Mouse (Mus musculus) induced T-regulatory cell, adult 2 months (primary cell): ENCODE measurements around the gene Alpl.

Experiments
- DNase-seq: peaks from one replicate; pipeline ENCODE4 v3.0.0-alpha.2; 2012; ENCODE audit warnings: low read depth

Alpl gene

DNA sequence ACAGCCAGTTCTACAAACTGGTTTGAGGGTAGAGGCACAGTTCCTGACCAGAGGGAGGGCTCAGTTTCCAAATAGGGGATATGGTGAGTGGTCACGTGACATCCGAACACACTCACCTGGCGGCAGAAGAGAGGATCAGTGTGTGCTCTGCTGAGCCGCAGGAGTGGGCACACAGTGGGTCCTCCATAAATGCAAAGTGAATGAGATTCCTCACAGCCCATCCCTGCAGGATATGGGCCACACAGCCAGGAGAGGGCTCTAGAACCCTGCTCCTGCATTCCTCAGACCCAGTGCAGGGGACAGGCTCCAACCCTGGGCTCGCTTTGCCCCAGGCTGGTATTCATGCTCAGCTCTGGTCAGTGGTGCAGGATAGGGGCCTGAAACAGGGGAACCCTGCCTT, 62.7 kb downstream of the Alpl start:
- DNase-seq, result no peak

DNA sequence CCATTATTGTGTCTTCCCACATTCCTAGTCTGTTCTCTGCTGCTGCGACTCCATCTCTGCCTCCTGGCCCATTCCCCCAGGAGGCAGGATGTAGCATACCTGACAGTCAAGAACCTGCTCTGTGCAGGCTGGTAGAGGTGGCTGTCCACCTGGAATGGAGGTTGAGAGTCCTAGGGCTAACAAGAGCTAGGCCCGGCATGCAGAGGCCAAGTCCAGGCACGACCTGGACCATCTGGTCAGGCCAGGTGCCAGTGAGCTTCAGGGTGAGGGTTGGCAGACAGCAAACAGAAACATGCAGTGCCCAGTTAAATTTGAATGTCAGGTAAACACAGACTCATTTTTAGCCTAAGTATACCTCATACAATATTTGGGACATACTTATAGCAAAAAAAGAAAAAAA, 63.2 kb downstream of the Alpl start:
- DNase-seq, result no peak

DNA sequence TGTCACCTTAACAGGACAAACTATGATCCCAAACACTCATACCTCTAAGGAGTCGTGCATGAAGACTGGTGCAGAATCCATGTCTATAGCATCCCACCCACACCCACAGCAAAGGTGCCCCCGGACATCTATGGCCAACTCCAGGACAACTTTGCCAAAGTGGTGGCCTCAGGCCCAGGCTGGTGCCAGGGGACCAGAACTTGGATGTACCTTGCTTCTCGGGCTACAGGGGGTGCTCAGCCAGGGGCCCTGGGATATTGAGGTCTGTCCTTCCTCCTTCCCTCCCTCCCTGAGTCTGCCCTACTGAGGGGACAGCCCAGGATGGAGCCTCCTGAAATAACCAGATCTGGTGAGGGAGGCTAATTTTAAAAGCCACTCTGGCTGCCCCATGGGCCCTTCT, 63.8 kb downstream of the Alpl start:
- DNase-seq, result no peak

DNA sequence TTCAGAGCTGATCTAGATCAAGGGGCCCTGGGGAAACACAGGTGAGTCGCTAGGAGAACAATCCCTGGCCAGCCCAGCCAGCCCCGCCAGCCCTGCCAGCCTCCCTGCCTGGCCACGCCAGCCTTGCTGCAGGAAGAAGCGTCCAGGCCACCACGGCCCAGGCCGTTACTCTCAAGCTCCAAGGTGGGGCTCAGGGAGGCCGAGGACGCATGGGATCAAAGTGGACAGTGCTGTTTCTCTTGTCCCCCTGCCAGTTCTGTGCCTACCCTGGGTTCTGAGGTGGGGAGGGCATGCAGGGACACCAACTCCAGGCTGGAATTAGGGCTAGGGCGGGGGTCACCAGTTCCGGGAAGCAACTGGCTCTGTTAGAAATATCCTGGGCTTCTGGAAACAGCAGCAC, 64.3 kb downstream of the Alpl start:
- DNase-seq, result no peak

DNA sequence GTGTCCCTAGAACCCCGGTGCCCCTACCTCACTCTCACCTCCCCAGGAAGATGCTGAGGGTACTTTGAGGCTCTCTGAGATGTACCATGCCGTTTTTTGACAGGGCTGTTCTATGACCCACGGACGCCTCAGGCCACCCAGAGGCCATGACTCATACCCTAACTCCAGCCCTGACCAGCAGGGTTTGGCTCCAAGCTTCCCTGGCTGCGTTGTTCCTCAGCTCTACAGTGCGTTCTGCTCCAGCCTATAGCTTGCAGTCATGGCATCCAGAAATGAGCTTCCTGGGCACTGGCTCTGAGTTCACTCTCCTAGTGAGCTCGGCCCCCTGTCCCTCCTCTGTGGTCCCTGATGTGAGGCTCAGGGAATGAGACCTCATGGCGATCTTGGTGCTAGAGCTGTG, 65.4 kb downstream of the Alpl start:
- DNase-seq, result no peak

DNA sequence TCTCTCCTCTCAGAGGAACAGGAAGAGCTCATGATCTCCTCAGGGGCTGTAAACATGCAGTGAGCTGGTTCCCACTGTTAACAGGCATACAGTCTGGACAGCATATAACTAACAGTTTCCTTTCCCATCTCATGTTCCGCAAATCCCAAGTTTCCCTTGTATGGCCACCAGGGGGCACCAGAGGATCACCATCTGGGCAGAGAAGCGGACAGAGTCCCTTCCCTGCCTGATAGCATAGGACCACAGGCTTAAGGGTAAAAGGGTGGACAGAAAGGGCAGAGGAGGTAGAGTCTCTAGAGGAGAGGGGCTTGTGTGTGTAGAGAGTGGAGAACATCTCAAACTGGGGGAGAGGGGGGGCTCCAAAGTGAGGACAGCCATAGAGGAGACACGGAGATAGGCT, 66.0 kb downstream of the Alpl start:
- DNase-seq, result peak; percentile 80

DNA sequence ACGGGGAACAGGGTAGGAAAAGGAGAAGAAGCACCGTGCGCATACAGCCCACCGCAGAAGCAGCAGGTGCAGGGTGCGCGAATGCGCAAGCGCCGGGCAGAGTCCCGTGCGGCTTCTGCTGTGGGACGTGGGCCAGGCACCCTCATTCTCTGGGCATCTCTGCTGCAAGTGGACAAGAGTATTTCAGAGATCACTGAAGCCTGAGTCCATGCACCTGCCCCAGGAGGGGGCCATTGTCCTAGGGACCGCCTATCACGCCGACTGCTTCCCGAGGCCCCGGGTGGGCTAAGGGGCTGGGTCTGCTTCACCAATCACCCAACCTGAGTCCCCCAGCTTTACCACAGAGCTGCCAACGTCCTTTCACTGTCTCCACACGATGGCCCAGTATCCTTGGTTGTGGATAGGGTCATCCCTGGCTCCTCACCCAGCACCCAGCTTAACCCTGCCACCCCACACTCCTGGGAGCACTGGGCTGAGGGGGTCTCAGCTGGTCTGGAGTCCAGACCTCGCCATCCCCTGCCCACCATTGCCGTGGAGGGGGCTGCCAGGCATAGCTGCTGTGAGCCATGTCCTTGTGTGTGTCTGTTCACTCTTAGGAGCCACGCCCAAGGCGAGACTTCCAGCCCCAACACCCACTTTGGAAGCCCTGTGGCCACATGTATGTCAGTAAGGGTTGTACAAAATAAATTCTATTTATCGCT, 66.9 kb downstream of the Alpl start:
- DNase-seq, result no peak

DNA sequence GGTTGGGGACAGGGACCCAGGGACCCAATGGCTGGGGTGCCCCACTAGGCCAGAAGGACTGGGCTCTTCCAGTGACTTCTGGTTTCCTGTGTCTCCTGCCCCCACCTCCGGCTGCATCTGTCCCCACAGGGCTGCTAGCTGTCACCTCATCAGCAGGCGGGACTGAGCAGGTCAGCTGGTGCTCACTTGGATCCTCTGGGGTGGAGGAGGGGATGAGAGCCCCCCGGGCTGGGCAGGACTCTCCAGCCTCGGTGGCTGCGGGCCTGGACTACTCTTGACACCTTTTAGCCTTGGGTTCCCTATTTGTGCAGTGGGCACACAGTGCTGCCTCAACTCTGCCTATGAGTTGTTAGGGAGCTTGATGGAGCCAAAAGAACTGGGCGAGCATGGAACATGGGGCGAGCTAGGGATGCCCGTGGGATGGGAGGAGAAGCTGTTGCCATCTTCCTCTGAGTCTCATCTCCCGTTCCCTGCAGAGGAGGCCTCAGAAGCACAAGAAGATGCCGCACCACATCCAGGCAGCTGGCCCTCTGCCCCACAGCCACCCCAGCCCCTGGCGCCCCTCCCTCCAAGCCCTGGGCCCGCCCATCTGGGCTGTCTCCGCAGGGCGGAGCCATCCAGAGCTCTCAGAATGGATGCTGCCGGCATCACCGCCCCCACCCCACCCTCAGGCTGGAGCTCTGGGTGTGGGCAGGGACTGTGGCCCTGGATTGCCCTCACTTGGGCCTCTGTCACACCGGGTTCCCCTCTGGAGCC, 67.6 kb downstream of the Alpl start:
- peak; percentile 23 for DNase-seq

DNA sequence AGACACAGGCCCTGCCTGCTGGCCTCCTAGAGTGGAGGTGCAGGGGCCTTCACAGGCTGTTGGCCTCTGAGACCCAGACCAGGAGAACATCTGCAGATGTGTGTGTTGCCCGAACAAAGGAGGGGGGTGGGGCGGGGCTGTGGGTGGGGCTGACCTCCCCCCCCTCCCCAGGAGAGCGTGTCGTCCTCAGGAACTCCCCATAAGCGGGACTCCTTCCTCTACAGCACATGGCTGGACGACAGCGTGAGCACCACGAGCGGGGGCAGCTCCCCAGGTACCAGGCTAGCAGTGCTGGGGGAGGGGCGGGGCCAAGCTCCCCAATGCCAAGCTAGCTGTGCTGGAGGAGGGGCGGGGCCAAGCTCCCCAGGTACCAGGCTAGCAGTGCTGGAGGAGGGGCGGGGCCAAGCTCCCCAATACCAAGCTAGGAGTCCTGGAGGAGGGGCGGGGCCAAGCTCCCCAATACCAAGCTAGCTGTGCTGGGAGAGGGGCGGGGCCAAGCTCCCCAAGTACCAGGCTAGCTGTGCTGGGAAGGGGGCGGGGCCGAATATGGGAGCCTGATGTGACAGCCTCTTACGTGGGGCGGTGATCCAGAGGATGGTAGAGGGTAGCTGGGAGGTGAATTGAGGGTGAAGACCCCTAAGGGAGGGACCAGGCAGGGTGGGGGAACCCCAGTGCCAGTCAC, 68.5 kb downstream of the Alpl start:
- DNase-seq, result peak; percentile 54

DNA sequence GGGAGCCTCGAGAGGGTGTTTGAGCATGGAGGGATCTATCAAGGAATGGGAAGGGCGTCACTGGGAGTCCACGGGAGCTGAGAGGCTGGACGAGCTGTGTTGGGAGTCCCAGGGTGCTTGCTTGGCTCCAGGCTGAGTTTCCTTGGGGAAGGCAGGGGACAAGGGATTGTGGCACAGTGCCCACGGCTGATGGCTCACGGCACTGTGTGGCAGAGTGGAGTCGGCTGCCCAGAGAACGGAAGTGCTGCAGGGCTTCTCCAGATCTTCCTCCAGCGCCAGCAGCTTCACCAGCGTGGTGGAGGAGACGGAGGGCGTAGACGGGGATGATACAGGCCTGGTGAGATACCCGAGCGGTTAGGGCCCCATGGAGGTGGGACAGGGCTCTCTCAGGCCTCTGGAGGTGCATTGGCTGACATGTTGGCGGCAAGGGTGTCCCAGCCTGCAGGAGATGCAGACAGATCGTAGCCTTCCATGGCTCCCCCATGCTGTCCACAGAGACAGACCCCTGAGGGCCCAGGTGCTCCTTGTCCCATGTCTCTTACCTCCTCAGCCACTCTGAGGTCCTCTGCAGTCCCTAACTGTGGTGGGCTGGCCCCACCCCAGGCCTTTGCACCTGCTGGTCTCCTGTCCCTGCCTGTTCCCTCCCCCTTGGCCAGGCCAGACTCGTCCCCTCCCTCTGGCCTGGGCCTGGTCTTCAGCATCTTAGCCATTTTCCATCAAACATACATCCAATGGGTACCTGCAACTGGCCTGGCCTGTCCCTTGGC, 69.3 kb downstream of the Alpl start:
- no peak for DNase-seq

DNA sequence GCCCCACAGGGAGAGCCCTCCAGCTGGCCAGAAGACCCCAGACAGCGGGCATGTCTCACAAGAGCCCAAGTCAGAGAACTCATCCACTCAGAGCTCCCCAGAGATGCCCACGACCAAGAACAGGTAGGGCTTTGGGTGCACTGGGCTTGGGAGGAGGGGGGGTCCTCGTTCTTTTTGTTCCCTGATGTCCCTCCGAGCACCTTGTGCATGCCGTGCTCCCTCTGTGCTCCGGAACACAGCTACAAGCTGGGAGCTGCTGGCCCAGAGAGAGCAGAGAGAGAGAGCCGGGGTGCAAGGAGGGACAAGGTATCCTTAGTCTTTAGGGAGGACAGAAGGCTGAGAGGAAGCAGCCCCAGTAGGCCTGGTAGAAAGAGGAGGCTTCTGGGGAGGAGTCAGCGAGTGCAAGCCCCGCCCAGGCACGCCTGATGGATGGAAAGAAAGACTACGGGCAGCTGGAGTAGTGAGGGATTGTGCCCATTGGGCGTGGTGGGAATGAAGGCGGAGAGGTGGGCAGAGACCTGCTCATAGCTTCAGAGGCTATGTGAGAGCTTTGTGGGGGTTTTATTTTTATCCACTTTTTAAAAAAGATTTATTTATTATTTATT, 70.5 kb downstream of the Alpl start:
- DNase-seq, result no peak

DNA sequence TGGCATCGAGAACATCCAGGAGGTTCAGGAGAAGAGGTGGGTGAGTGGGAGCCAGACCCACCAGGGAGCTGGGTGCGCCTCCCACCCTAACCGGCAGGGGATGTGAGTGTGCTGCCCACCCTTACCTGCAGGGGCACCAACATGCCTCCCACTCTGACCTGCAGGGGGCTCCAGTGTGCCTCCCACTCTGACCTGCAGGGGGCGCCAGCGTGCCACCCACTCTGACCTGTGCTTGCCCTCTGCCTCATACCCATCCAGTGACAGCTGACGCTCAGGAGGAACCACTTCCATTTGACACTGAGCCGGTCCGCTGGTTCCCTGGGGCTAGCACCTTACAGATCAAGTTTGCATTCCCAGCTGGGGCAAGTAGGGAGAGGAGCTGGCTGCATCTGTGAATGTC, 71.4 kb downstream of the Alpl start:
- DNase-seq, result peak; percentile 71

DNA sequence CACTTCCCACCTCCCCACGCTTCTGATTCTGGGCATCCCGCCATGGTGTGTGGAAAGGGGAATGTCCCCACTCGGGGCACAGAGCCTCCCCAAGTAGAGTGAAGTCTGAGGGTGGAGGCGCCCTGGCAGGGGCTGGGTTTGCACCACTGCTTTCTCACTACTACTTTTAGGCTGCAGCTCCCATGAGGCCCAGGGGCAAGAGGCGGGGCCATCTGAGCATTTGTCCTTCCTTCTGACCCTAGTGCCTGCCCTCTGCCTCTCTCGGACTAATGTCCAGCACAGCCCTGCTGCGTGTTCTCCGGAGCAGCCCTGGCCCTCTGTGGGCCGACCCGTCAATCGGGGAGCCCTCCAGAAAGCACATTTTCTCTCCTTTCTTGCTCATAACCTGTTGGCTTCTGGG, 72.0 kb downstream of the Alpl start:
- DNase-seq, result peak; percentile 33

DNA sequence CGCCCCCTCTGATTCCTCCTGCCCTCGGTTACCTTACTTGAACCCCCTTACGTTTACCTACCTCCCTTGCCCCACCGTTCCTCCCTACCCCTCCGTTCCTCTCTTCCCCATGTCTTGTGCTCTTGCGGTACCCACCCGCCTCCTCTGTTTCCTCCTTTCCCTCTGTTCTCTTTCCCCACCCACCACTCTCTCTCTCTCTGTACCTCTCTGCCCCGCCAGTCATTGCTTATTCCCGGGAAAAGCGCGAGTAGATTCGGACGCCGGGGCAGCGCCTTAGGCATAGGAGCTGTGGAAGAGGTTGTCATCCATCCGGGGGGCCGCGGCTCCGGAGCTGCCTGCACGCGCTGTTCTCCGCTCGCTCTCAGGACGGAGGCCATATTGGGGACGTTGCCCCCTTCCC, 72.7 kb downstream of the Alpl start:
- DNase-seq, result peak; percentile 13

DNA sequence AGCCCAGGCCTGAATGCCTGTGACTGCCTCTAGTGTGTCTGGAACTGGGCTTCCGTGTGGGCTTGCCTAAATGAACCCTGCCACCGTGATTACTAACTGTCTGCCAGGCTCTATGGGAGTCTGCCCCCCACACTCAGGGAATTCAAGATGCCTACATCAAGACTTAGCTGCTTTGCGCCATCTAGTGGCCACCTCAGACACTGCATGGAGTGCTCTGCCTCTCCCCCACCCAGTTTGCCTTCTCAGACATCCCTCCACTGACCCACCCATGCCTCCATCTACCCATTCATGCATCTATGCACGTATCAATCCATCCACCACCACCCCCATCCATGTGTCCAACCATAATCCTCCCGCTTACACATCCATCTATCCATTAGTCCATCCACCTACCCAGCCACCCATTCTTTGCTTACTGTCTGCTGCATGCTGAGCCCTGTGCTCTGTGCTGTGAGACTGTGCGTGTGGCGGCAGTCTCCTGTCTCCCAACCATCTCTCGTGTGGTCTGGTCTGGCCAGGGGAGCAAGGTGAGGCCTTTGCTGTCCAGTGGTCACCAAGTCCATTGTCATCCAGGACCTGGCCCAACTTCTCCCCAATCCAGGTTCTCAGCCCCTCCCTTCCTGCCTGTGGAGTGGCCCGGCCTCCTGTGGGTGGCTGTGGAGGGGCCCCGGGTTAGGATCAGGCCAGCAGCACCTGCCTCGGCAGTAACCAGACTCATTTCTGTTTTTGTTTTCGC, 73.3 kb downstream of the Alpl start:
- peak; percentile 81 for DNase-seq

DNA sequence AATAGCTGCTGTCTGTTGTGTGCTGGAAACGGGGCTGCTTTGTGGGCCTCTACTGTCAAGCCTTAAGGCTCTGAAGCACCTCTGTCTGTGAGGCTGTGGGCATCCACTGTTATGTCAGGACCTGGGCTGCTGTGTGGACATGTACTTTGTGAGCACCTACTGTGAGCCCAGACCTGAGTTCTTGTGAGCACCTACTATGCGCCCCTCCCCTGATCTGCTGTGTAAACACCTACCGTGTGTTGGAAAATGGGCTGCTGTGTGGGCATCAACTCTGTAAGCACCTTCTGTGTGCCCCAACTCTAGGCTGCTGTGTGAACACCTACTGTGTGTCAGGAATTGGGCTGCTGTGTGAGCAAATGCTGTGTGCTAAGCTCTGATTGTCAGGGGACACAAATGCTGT, 74.0 kb downstream of the Alpl start:
- DNase-seq, result no peak

DNA sequence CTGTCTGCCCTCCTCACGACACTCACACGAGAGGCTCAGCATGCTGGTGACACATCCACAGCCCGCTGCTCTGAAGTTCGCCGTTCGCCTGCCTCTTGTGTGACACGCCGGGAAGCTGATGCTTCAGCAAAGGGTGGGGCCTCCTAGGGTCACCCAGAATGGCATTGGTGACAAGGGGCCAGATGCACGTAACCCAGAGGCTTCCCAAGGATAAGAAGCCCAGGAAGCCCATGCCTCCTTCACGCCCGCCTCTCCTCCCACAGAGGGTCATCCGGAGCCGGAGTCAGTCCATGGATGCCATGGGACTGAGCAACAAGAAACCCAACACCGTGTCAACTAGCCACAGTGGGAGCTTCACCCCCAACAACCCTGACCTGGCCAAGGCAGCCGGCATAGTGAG, 74.6 kb downstream of the Alpl start:
- no peak for DNase-seq

DNA sequence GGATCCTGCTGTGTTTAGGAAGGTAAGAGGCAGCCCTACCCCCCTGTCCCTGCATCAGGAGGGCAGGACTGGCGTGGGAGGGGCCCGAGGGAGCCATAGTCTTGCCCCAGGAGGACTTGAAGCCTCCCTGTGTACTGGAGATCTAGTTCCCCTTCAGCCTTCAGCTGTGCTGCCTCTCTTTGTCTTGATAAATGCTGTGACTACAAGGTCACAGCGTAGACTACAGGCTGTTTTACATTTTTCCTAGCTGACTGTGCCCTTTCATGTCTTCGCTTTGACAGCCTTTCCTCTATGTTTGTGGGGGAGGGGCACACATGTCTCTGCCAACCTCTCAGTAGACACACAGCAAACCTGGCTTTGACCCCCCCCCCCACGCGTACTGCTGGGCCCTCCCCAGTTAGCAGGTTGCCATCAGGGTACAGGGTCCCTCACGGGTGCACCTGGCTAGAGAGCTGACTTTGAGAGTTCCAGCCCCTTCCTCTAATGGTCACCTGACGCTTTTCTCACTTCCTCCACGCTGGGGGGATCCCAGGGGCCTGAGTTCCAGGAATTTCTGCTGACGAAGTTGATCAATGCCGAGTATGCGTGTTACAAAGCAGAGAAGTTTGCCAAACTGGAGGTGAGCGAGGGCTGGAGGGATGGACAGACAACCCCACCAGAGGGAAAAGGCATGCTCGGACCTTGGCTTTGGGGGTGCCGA, 76.7 kb downstream of the Alpl start:
- DNase-seq, result no peak

DNA sequence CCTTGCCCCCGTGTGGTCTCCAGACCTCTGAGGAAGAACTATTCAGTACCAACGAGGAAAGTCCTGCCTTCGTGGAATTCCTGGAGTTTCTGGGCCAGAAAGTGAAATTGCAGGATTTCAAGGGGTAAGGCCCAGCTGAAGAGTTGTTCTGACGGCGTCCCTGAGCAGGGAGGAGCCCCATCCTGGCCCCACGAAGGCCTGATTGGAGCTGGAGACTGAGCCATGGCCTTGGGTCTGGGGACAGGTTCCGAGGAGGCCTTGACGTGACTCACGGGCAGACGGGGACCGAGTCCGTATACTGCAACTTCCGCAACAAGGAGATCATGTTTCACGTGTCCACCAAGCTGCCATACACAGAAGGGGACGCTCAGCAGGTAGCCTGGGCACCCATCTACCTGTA, 78.5 kb downstream of the Alpl start:
- no peak for DNase-seq

DNA sequence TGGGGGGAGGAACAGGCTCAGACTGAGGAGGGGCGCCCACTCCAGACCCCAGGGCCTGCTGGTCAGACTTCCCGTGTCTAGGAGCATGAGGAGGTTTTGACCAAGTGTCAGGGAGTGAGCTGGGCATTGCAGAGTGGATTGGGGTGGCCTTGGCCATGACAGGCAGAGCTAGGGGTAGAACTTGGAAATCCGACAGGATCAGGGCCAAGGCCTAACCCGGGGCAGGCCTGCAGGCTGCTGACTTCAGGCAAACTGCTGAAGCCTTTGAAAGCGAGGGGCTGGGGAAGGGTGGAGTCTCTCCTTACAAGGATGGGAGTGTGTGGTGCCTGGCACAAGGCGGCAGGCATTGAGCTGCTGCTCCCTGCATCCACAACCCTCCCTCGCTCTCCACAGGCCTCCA, 79.2 kb downstream of the Alpl start:
- no peak for DNase-seq
